Mouse (Mus musculus): ENCODE data around the gene Rimkla. TPM values are rescaled to one million over a fixed set of nuclear protein-coding genes. Genes with fewer than 3 reads are reported as not detected.

Gene Rimkla
- polyA plus RNA-seq, 1 experiment, result not detected

DNA sequence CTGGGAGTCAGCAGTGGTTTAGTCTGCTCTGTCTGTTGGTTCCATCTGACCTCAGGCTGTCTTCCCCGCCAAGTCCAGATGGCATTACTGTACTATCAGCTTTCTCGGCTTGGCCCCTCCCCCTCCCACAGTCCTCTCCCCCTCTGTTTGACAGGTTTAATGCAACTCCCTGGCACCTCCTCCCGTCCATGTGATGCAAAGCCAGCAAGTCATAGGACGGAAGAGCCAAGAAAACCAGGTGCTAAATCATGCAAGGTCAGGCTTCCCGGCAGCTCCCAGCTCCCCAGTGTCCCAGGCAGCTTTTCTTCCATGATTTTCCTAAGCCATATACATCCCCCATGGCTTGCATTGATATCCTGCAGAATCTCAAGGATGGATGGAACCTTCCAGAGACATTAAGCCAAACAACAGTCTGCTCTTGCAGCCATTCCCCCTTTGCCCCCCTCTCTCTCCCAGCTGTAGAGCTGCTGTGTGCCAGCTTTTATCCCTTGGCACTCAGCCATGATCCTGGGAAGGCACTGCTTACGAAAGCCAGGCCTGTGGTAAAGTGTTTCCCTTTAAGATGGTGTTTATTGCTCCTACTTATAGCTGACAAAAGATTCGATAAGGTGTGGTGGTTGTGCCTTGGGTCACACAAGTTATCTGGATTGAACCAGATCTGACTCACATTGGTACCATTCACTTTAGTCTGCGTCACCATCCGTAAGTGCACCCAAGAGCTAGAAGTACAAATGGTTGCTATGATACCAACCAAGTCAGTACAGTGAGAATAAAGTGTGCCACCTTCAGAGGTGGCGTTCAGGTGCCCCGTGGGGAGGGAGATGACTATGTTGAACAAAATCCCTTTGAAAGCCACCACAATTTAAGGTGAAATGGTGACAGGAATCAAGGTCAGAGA is 29.3 kb downstream of the Rimkla start:
- H3K36me3 ChIP-seq (ENCODE audit: control insufficient read depth), result no peaks in the 10 kb centered on the region
- no peak overlapping the region for H3K4me3 ChIP-seq (replicated peaks)
- no peaks in the 10 kb centered on the region; the same call in 1 of the 2 replicates for H3K27me3 ChIP-seq (ENCODE audit: control insufficient read depth)
- TF ChIP-seq TAL1 (IDR thresholded peaks at IDR 0.05; ENCODE audit: low read length), result no peak
- TF ChIP-seq GATA1 (IDR thresholded peaks at IDR 0.05; ENCODE audit: low read length), result no peak
- H3K4me1 ChIP-seq (ENCODE audit: control insufficient read depth), result no peaks in the 10 kb centered on the region
- no peaks in the 10 kb centered on the region for H3K9me3 ChIP-seq (ENCODE audit: control insufficient read depth, low read length)

DNA sequence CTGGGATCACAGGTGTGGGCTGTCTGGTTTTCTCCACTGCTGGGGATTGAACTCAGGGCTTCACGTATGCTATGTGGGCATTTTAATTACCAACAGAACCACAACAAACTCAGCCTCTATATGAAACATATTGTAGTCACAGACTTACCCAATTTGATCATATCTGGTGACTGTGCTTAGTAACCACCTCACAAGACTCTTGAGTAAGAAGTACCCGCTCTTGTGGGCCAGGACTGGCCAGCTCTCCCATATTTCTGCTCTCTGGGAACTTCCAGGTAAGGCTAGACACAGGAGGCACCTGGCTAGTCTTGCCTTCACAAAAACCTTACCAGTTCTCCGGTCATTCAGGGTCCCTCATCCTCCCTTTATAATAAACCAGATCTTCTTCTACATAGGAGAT is 30.0 kb downstream of the Rimkla start:
- Histone ChIP-seq H3K27me3 (ENCODE audit: control insufficient read depth) (no peaks in the 10 kb centered on the region; the same call in 1 of the 2 replicates), H3K4me3 (replicated peaks) (no peak overlapping the region), H3K36me3 (ENCODE audit: control insufficient read depth) (no peaks in the 10 kb centered on the region), H3K4me1 (ENCODE audit: control insufficient read depth) (no peaks in the 10 kb centered on the region), H3K9me3 (ENCODE audit: control insufficient read depth, low read length) (no peaks in the 10 kb centered on the region)
- TF ChIP-seq TAL1 (IDR thresholded peaks at IDR 0.05; ENCODE audit: low read length), result no peak
- TF ChIP-seq GATA1 (IDR thresholded peaks at IDR 0.05; ENCODE audit: low read length), result no peak

DNA sequence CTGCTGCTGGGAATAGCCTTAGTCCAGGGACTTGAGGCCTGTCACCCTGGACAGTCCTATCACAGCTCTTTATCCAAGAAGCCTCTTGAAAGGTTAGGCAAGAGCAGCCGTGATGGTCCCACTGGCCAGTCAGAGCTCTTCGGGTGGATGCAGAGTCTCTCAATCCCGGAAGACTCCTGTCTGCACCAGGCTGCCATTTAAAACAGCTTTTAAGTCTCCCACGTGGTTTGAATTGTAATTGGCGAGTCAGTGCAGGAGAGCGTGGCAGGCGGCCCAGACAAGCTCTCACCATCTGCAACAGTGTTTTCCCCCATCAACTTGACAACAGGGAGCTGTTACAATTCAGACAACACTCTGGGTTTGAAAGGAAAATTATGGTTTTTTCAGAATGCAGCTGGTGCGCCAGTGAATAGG is 31.7 kb downstream of the Rimkla start:
- Histone ChIP-seq H3K36me3 (ENCODE audit: control insufficient read depth) (no peaks in the 10 kb centered on the region), H3K9me3 (ENCODE audit: control insufficient read depth, low read length) (no peaks in the 10 kb centered on the region), H3K4me3 (replicated peaks) (no peak overlapping the region), H3K27me3 (ENCODE audit: control insufficient read depth) (no peaks in the 10 kb centered on the region; the same call in 1 of the 2 replicates), H3K4me1 (ENCODE audit: control insufficient read depth) (no peaks in the 10 kb centered on the region)
- TF ChIP-seq GATA1 (IDR thresholded peaks at IDR 0.05; ENCODE audit: low read length) (no peak), TAL1 (IDR thresholded peaks at IDR 0.05; ENCODE audit: low read length) (no peak)

DNA sequence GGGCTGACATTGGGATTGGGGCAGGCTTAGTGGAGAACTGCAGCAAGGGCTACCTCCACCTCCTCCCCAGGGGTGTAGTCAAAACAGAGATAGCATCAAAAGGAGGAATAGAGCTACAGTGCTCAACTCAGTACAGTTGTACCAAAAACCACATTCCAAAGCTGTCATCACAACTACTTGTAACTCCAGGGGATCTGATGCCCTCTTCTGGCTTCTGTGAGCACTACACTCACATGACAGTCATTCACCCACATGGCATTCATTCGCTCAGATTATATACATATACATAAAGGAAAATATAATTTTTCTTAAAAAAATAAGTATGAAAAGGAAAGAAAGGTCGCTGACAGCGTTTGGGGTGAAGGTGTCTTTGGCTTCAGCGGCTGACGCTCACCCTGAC is 32.1 kb downstream of the Rimkla start:
- TF ChIP-seq TAL1 (IDR thresholded peaks at IDR 0.05; ENCODE audit: low read length), result no peak
- no peak for TF ChIP-seq GATA1 (IDR thresholded peaks at IDR 0.05; ENCODE audit: low read length)
- Histone ChIP-seq H3K4me3 (replicated peaks) (no peak overlapping the region), H3K27me3 (ENCODE audit: control insufficient read depth) (no peaks in the 10 kb centered on the region; the same call in 1 of the 2 replicates), H3K4me1 (ENCODE audit: control insufficient read depth) (no peaks in the 10 kb centered on the region), H3K36me3 (ENCODE audit: control insufficient read depth) (no peaks in the 10 kb centered on the region), H3K9me3 (ENCODE audit: control insufficient read depth, low read length) (no peaks in the 10 kb centered on the region)

DNA sequence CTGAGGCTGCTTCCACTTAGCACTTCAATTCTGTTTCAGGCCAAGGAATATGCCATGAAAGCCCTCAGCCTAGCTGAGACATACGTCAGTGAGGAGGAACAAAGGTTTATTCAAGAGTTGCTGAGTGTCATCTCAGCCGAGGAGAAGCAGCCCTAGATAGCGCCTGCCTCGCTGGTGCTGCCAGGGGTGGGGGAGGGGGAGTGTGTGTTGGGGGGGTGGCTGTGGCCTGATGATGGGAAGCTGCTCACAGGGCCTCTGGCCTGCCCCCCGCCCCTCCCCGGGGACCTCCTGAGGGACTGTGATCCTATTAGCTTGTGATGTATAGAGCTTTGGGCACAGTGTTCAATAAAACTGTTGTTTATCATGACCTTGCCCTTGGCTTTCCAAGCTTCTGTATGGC is 38.9 kb downstream of the Rimkla start:
- Histone ChIP-seq H3K36me3 (ENCODE audit: control insufficient read depth) (no peaks in the 10 kb centered on the region), H3K4me3 (replicated peaks) (no peak overlapping the region), H3K9me3 (ENCODE audit: control insufficient read depth, low read length) (no peaks in the 10 kb centered on the region), H3K27me3 (ENCODE audit: control insufficient read depth) (no peaks in the 10 kb centered on the region), H3K4me1 (ENCODE audit: control insufficient read depth) (no peaks in the 10 kb centered on the region)
- TF ChIP-seq TAL1 (IDR thresholded peaks at IDR 0.05; ENCODE audit: low read length) (no peak), GATA1 (IDR thresholded peaks at IDR 0.05; ENCODE audit: low read length) (no peak)

DNA sequence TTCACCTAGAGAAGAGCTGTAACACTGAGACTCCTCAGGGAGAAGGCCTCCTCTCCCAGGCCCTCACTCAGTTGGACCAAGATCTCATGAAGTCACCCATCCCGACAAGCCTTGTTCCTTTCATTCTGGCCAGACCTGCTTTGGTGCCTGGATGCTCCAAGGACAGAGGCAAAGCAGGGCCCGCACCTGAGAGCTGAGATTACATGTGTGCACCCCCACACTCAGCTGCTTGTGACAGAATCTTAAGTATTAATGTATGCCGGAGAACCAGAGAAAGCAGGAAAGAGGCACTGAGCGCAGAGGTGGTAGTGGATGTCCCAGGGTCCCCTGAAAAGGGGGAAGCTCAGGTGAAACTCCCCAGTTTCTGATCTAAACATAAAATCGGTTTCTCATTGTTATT is 39.3 kb downstream of the Rimkla start:
- Histone ChIP-seq H3K9me3 (ENCODE audit: control insufficient read depth, low read length) (no peaks in the 10 kb centered on the region), H3K36me3 (ENCODE audit: control insufficient read depth) (no peaks in the 10 kb centered on the region), H3K4me1 (ENCODE audit: control insufficient read depth) (no peaks in the 10 kb centered on the region), H3K27me3 (ENCODE audit: control insufficient read depth) (no peaks in the 10 kb centered on the region), H3K4me3 (replicated peaks) (no peak overlapping the region)
- TF ChIP-seq TAL1 (IDR thresholded peaks at IDR 0.05; ENCODE audit: low read length), result no peak

DNA sequence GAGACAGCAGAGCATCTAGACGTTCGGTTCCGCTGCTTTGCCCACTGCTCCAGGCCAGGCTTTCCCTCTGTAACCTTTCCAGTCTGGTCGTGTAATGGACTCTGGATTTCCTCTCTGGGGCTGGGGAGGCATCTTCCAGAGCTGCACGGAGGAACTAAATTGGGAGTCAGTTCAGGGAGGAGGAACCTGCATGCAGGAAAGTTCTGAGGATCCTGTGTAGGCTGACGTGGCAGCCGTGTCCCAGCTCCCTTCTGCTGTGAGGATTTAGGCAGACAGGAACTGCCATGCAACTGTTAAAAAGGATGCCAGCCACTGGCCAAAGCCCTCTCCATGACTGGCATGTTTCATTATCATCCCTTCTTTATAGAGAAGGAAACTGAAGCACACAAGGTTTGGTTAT is 42.0 kb downstream of the Rimkla start:
- H3K4me3 ChIP-seq (replicated peaks), result no peak overlapping the region
- TF ChIP-seq GATA1 (IDR thresholded peaks at IDR 0.05; ENCODE audit: low read length) (no peak), TAL1 (IDR thresholded peaks at IDR 0.05; ENCODE audit: low read length) (no peak)
- H3K9me3 ChIP-seq (ENCODE audit: control insufficient read depth, low read length), result no peaks in the 10 kb centered on the region
- 0 out of 2 replicates have a peak, but pooled peaks cover 2% of the 10 kb centered on the region for H3K4me1 ChIP-seq (ENCODE audit: control insufficient read depth)
- no peaks in the 10 kb centered on the region for H3K27me3 ChIP-seq (ENCODE audit: control insufficient read depth)
- no peaks in the 10 kb centered on the region for H3K36me3 ChIP-seq (ENCODE audit: control insufficient read depth)

DNA sequence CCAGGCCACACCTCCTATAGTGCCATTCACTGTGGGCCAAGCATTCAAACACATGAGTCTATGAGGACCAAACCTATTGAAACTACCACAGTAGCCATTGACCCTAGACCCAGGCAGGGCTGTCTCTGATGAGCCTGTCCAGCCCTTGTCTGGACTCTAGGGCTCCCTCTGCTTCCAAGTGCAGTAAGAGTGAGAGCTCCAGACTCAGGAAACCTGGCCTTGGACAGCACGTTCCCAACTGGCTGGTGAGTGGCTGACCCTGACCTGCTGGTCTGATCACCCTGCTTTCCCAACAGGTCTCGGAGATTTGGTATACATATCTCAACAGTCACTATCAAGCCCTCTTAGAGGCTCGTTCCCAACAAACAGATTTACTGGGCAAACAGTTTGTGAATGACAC is 44.6 kb downstream of the Rimkla start:
- Histone ChIP-seq H3K27me3 (ENCODE audit: control insufficient read depth) (no peaks in the 10 kb centered on the region), H3K9me3 (ENCODE audit: control insufficient read depth, low read length) (no peaks in the 10 kb centered on the region), H3K36me3 (ENCODE audit: control insufficient read depth) (no peaks in the 10 kb centered on the region), H3K4me1 (ENCODE audit: control insufficient read depth) (0 out of 2 replicates have a peak, but pooled peaks cover 2% of the 10 kb centered on the region), H3K4me3 (replicated peaks) (no peak overlapping the region)
- TF ChIP-seq TAL1 (IDR thresholded peaks at IDR 0.05; ENCODE audit: low read length), result no peak
- no peak for TF ChIP-seq GATA1 (IDR thresholded peaks at IDR 0.05; ENCODE audit: low read length)

DNA sequence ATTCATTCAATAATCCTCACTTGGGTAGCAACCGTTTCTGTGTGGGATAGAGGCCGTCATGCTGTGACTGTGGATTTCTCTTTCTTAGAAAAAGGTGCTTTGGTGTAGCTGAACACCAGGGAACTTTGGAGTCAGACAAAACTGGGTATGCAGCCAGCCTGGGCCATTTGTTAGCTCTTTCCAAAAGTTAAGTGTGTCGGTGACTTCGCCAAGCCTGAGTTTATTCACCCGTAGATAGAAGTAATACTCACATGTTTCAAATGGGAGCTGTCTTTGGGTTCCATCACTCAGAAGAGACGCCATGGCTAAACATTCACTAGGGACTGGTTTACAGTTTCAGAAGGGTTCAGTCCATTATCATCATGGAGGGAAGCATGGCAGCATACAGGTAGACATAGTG is 45.2 kb downstream of the Rimkla start:
- no peaks in the 10 kb centered on the region for H3K36me3 ChIP-seq (ENCODE audit: control insufficient read depth)
- peaks cover 3% of the 10 kb centered on the region; the same call in 1 of the 2 replicates for H3K27me3 ChIP-seq (ENCODE audit: control insufficient read depth)
- TF ChIP-seq GATA1 (IDR thresholded peaks at IDR 0.05; ENCODE audit: low read length) (no peak), TAL1 (IDR thresholded peaks at IDR 0.05; ENCODE audit: low read length) (no peak)
- peaks cover 7% of the 10 kb centered on the region for H3K4me1 ChIP-seq (ENCODE audit: control insufficient read depth)
- H3K9me3 ChIP-seq (ENCODE audit: control insufficient read depth, low read length), result no peaks in the 10 kb centered on the region
- no peak overlapping the region for H3K4me3 ChIP-seq (replicated peaks)

Data from erythroblast, embryonic 14.5 days (primary cell).